Mouse (Mus musculus): Measurements from ENCODE around the gene Zfp266. TPM values are rescaled to one million over a fixed set of nuclear protein-coding genes. Genes with fewer than 3 reads are reported as not detected.

The Zfp266 gene
- polyA plus RNA-seq, 1 experiment from 2014 or later: 58.0 TPM

GRCm38 (mm10) chr9:20518708-20519107 is 2.5 kb downstream of the Zfp266 start:
- WGBS: 63% methylated on average over 4 of the region's 4 CpGs
- Histone ChIP-seq H3K36me3 (ENCODE audit: insufficient read depth, low read length) (peaks cover 21% of the 10 kb centered on the region; the same call in 1 of the 2 replicates), H3K4me3 (replicated peaks; ENCODE audit: low read depth, low read length) (no peak overlapping the region), H3K27ac (no peak overlapping the region), H3K9me3 (replicated peaks; ENCODE audit: low read length) (no peaks in the 10 kb centered on the region), H3K4me1 (replicated peaks; ENCODE audit: insufficient read depth, low read length) (peaks cover 4% of the 10 kb centered on the region), H3K27me3 (ENCODE audit: insufficient read depth, low read length) (no peaks in the 10 kb centered on the region), H3K9ac (ENCODE audit: low read depth, low read length) (no peak overlapping the region), H3K4me2 (ENCODE audit: low read length) (peak overlapping the region; percentile 71; the same call in 1 of the 2 replicates)
- no peak for ATAC-seq (replicated peaks; ENCODE audit: low FRiP score, low read depth)
- DNase-seq (ENCODE audit: low spot score): no peak
- TF ChIP-seq CTCF (IDR thresholded peaks at IDR 0.05; ENCODE audit: low read depth): no peak

- Histone ChIP-seq H3K27ac (no peak overlapping the region), H3K36me3 (ENCODE audit: insufficient read depth, low read length) (peaks cover 21% of the 10 kb centered on the region; the same call in 1 of the 2 replicates), H3K27me3 (ENCODE audit: insufficient read depth, low read length) (no peaks in the 10 kb centered on the region), H3K9ac (ENCODE audit: low read depth, low read length) (no peak overlapping the region), H3K9me3 (replicated peaks; ENCODE audit: low read length) (no peaks in the 10 kb centered on the region), H3K4me3 (replicated peaks; ENCODE audit: low read depth, low read length) (no peak overlapping the region), H3K4me1 (replicated peaks; ENCODE audit: insufficient read depth, low read length) (peaks cover 4% of the 10 kb centered on the region), H3K4me2 (ENCODE audit: low read length) (no peak overlapping the region)
- TF ChIP-seq CTCF (IDR thresholded peaks at IDR 0.05; ENCODE audit: low read depth): no peak
- DNase-seq (ENCODE audit: low spot score) (no peak), ATAC-seq (replicated peaks; ENCODE audit: low FRiP score, low read depth) (no peak)
- WGBS: 96% methylated on average over 1 of the region's 1 CpGs
Measured at GRCm38 (mm10) chr9:20517727-20518126, 3.5 kb downstream of the Zfp266 start.

GRCm38 (mm10) chr9:20514016-20514415 is 7.2 kb downstream of the Zfp266 start:
- no peak for DNase-seq (ENCODE audit: low spot score)
- Histone ChIP-seq H3K4me2 (ENCODE audit: low read length) (no peak overlapping the region), H3K36me3 (ENCODE audit: insufficient read depth, low read length) (peaks cover 21% of the 10 kb centered on the region; the same call in 1 of the 2 replicates), H3K9ac (ENCODE audit: low read depth, low read length) (no peak overlapping the region), H3K4me3 (replicated peaks; ENCODE audit: low read depth, low read length) (no peak overlapping the region), H3K27me3 (ENCODE audit: insufficient read depth, low read length) (no peaks in the 10 kb centered on the region), H3K27ac (no peak overlapping the region), H3K9me3 (replicated peaks; ENCODE audit: low read length) (no peaks in the 10 kb centered on the region), H3K4me1 (replicated peaks; ENCODE audit: insufficient read depth, low read length) (no peaks in the 10 kb centered on the region; the same call in none of the 2 replicates)
- TF ChIP-seq CTCF (IDR thresholded peaks at IDR 0.05; ENCODE audit: low read depth): no peak
- WGBS: 69% methylated on average over 3 of the region's 3 CpGs
- ATAC-seq (replicated peaks; ENCODE audit: low FRiP score, low read depth): no peak

GRCm38 (mm10) chr9:20512714-20513113 is 8.5 kb downstream of the Zfp266 start:
- WGBS: 61% methylated on average over 8 of the region's 8 CpGs
- H3K9ac ChIP-seq (ENCODE audit: low read depth, low read length): no peak overlapping the region

GRCm38 (mm10) chr9:20511645-20512044 is 9.6 kb downstream of the Zfp266 start:
- peaks cover 18% of the 10 kb centered on the region for H3K36me3 ChIP-seq (ENCODE audit: insufficient read depth, low read length)
- H3K27ac ChIP-seq: no peak overlapping the region
- H3K9me3 ChIP-seq (replicated peaks; ENCODE audit: low read length): no peaks in the 10 kb centered on the region
- WGBS: 86% methylated on average over 4 of the region's 4 CpGs
- DNase-seq (ENCODE audit: low spot score) (no peak), ATAC-seq (replicated peaks; ENCODE audit: low FRiP score, low read depth) (no peak)
- H3K4me3 ChIP-seq (replicated peaks; ENCODE audit: low read depth, low read length): no peak overlapping the region
- no peak overlapping the region for H3K4me2 ChIP-seq (ENCODE audit: low read length)
- no peaks in the 10 kb centered on the region; the same call in 1 of the 2 replicates for H3K4me1 ChIP-seq (replicated peaks; ENCODE audit: insufficient read depth, low read length)
- TF ChIP-seq CTCF (IDR thresholded peaks at IDR 0.05; ENCODE audit: low read depth): no peak
- H3K9ac ChIP-seq (ENCODE audit: low read depth, low read length): no peak overlapping the region
- no peaks in the 10 kb centered on the region for H3K27me3 ChIP-seq (ENCODE audit: insufficient read depth, low read length)

More at GRCm38 (mm10) chr9:20512714-20513113, 8.5 kb downstream of the Zfp266 start:
- H3K4me1 ChIP-seq (replicated peaks; ENCODE audit: insufficient read depth, low read length): no peaks in the 10 kb centered on the region; the same call in 1 of the 2 replicates
- no peak for DNase-seq (ENCODE audit: low spot score)
- H3K27ac ChIP-seq: no peak overlapping the region
- no peaks in the 10 kb centered on the region for H3K9me3 ChIP-seq (replicated peaks; ENCODE audit: low read length)
- H3K4me3 ChIP-seq (replicated peaks; ENCODE audit: low read depth, low read length): no peak overlapping the region
- no peak for TF ChIP-seq CTCF (IDR thresholded peaks at IDR 0.05; ENCODE audit: low read depth)
- ATAC-seq (replicated peaks; ENCODE audit: low FRiP score, low read depth): no peak
- H3K36me3 ChIP-seq (ENCODE audit: insufficient read depth, low read length): peaks cover 18% of the 10 kb centered on the region; the same call in 1 of the 2 replicates
- H3K4me2 ChIP-seq (ENCODE audit: low read length): no peak overlapping the region
- H3K27me3 ChIP-seq (ENCODE audit: insufficient read depth, low read length): no peaks in the 10 kb centered on the region

- peaks cover 19% of the 10 kb centered on the region for H3K36me3 ChIP-seq (ENCODE audit: insufficient read depth, low read length)
Measured at GRCm38 (mm10) chr9:20510346-20510745, 10.9 kb downstream of the Zfp266 start.

GRCm38 (mm10) chr9:20509676-20510075 is 11.5 kb downstream of the Zfp266 start:
- Histone ChIP-seq H3K9ac (ENCODE audit: low read depth, low read length) (no peak overlapping the region), H3K9me3 (replicated peaks; ENCODE audit: low read length) (no peaks in the 10 kb centered on the region), H3K4me1 (replicated peaks; ENCODE audit: insufficient read depth, low read length) (no peaks in the 10 kb centered on the region), H3K4me2 (ENCODE audit: low read length) (no peak overlapping the region), H3K4me3 (replicated peaks; ENCODE audit: low read depth, low read length) (no peak overlapping the region), H3K36me3 (ENCODE audit: insufficient read depth, low read length) (peaks cover 19% of the 10 kb centered on the region), H3K27me3 (ENCODE audit: insufficient read depth, low read length) (no peaks in the 10 kb centered on the region), H3K27ac (no peak overlapping the region)
- no peak for TF ChIP-seq CTCF (IDR thresholded peaks at IDR 0.05; ENCODE audit: low read depth)
- no peak for DNase-seq (ENCODE audit: low spot score)
- 79% methylated on average over 3 of the region's 3 CpGs for WGBS
- no peak for ATAC-seq (replicated peaks; ENCODE audit: low FRiP score, low read depth)

More at GRCm38 (mm10) chr9:20510346-20510745, 10.9 kb downstream of the Zfp266 start:
- Histone ChIP-seq H3K9ac (ENCODE audit: low read depth, low read length) (no peak overlapping the region), H3K9me3 (replicated peaks; ENCODE audit: low read length) (no peaks in the 10 kb centered on the region), H3K27ac (peak overlapping the region; percentile 22; the same call in 1 of the 2 replicates), H3K4me1 (replicated peaks; ENCODE audit: insufficient read depth, low read length) (no peaks in the 10 kb centered on the region; the same call in 1 of the 2 replicates), H3K4me3 (replicated peaks; ENCODE audit: low read depth, low read length) (no peak overlapping the region), H3K4me2 (ENCODE audit: low read length) (no peak overlapping the region), H3K27me3 (ENCODE audit: insufficient read depth, low read length) (no peaks in the 10 kb centered on the region)
- 20% methylated on average over 1 of the region's 1 CpGs for WGBS
- DNase-seq (ENCODE audit: low spot score) (peak; percentile 26), ATAC-seq (replicated peaks; ENCODE audit: low FRiP score, low read depth) (no peak)
- TF ChIP-seq CTCF (IDR thresholded peaks at IDR 0.05; ENCODE audit: low read depth): no peak

Measured in kidney, postnatal 0 days (tissue).